Mouse (Mus musculus) heart, postnatal 14 days (tissue): ENCODE data around the gene Pde1c. TPM values are rescaled to one million over a fixed set of nuclear protein-coding genes. Genes with fewer than 3 reads are reported as not detected.
A peak's percentile ranks its signal among the peaks of the same experiment; 100 is the strongest.

ENCODE experiments used
- DNase-seq, 2 experiments: peaks; one replicate each; pipeline ENCODE4 v3.0.0; 2021 to 2022
- intact Hi-C: fragments of 180-260 bp; cut with DNase I; formaldehyde crosslinking; loops from one replicate; pipeline ENCODE4 v1.15.1; 2025
- total RNA-seq, 2 experiments: library from RNA; stranded (reverse); gene quantifications; 2 replicates each; pipeline ENCODE4 v1.2.3; 2021

Gene Pde1c
- total RNA-seq, 2 experiments from 2014 or later = 85.3 to 86.9 TPM

- intact Hi-C loops = loop anchor here (1.0 kb wide), 1 partner anchor 410 kb away; no protein-coding TSS in a partner anchor
- DNase-seq = peak; percentile 27 to 46
These were observed 92.3 kb downstream of the Pde1c start for GRCm38 (mm10) chr6:56476581-56476980.

GRCm38 (mm10) chr6:56458098-56458497, 110.8 kb downstream of the Pde1c start:
- peak in 1 of 2 experiments; percentile 6 for DNase-seq

GRCm38 (mm10) chr6:56447917-56448316, 121.0 kb downstream of the Pde1c start:
- peak in 1 of 2 experiments; percentile 18 for DNase-seq
- intact Hi-C loops = loop anchor here (2.0 to 10.0 kb wide), 2 partner anchors 313 to 381 kb away; no protein-coding TSS in a partner anchor

More at GRCm38 (mm10) chr6:56458098-56458497, 110.8 kb downstream of the Pde1c start:
- intact Hi-C loops = no loop called here

- intact Hi-C loops = loop anchor here (10.0 kb wide), 1 partner anchor 307 kb away; no protein-coding TSS in a partner anchor
These were observed 127.4 kb downstream of the Pde1c start for GRCm38 (mm10) chr6:56441501-56441900.

GRCm38 (mm10) chr6:56425846-56426245, 143.1 kb downstream of the Pde1c start:
- no peak for DNase-seq
- intact Hi-C loops = no loop called here

More at GRCm38 (mm10) chr6:56441501-56441900, 127.4 kb downstream of the Pde1c start:
- DNase-seq = no peak

GRCm38 (mm10) chr6:56422866-56423265, 146.0 kb downstream of the Pde1c start:
- intact Hi-C loops = no loop called here
- DNase-seq = no peak

GRCm38 (mm10) chr6:56416191-56416590, 152.7 kb downstream of the Pde1c start:
- intact Hi-C loops = no loop called here
- no peak for DNase-seq

GRCm38 (mm10) chr6:56389178-56389577, 179.7 kb downstream of the Pde1c start:
- intact Hi-C loops = no loop called here
- no peak for DNase-seq

- intact Hi-C loops = no loop called here
- no peak for DNase-seq
These were observed 192.5 kb downstream of the Pde1c start for GRCm38 (mm10) chr6:56376359-56376758.

GRCm38 (mm10) chr6:56374180-56374579, 194.7 kb downstream of the Pde1c start:
- intact Hi-C loops = no loop called here

GRCm38 (mm10) chr6:56373753-56374152, 195.2 kb downstream of the Pde1c start:
- intact Hi-C loops = no loop called here
- peak; percentile 47 to 67 for DNase-seq

More at GRCm38 (mm10) chr6:56374180-56374579, 194.7 kb downstream of the Pde1c start:
- DNase-seq = no peak

- intact Hi-C loops = no loop called here
- peak in 1 of 2 experiments; percentile 9 for DNase-seq
These were observed 195.7 kb downstream of the Pde1c start for GRCm38 (mm10) chr6:56373046-56373751.

- intact Hi-C loops = loop anchor here (10.0 kb wide), 1 partner anchor 305 kb away; no protein-coding TSS in a partner anchor
- DNase-seq = no peak
These were observed 199.4 kb downstream of the Pde1c start for GRCm38 (mm10) chr6:56369462-56369861.

- no peak for DNase-seq
- intact Hi-C loops = loop anchor here (10.0 kb wide), 1 partner anchor 303 kb away; no protein-coding TSS in a partner anchor
These were observed 200.8 kb downstream of the Pde1c start for GRCm38 (mm10) chr6:56368116-56368515.

GRCm38 (mm10) chr6:56367257-56367656, 201.6 kb downstream of the Pde1c start:
- intact Hi-C loops = loop anchor here (10.0 kb wide), 1 partner anchor 302 kb away; no protein-coding TSS in a partner anchor
- no peak for DNase-seq

GRCm38 (mm10) chr6:56362650-56363049, 206.3 kb downstream of the Pde1c start:
- intact Hi-C loops = loop anchor here (10.0 kb wide), 1 partner anchor 298 kb away; no protein-coding TSS in a partner anchor
- DNase-seq = peak in 1 of 2 experiments; percentile 40

- intact Hi-C loops = loop anchor here (10.0 kb wide), 1 partner anchor 297 kb away; no protein-coding TSS in a partner anchor
- DNase-seq = peak; percentile 55 to 61
These were observed 206.8 kb downstream of the Pde1c start for GRCm38 (mm10) chr6:56362128-56362545.

GRCm38 (mm10) chr6:56361348-56362127, 207.4 kb downstream of the Pde1c start:
- peak in 1 of 2 experiments; percentile 30 for DNase-seq
- intact Hi-C loops = loop anchor here (10.0 kb wide), 1 partner anchor 297 kb away; no protein-coding TSS in a partner anchor

GRCm38 (mm10) chr6:56360086-56360485, 208.8 kb downstream of the Pde1c start:
- intact Hi-C loops = loop anchor here (10.0 kb wide), 1 partner anchor 295 kb away; no protein-coding TSS in a partner anchor
- DNase-seq = peak in 1 of 2 experiments; percentile 3

GRCm38 (mm10) chr6:56359126-56359525, 209.8 kb downstream of the Pde1c start:
- peak; percentile 27 to 49 for DNase-seq
- intact Hi-C loops = no loop called here
